Mouse (Mus musculus) testis, postnatal 14 days (tissue): ENCODE measurements at regions not wholly inside any gene's neighbourhood (a gene's known extent, or its start where the extent isn't known, plus 50 kb on each side); places are given as distances from the start of the nearest gene placed in this dataset.

ENCODE experiments used
- DNase-seq: peaks from one replicate; pipeline ENCODE4 v3.0.0; 2021; ENCODE audit warnings: low spot score

GRCm38 (mm10) chr8:89905588-89905987, 442.6 kb downstream of the Tox3 start:
- DNase-seq = no peak

DNA sequence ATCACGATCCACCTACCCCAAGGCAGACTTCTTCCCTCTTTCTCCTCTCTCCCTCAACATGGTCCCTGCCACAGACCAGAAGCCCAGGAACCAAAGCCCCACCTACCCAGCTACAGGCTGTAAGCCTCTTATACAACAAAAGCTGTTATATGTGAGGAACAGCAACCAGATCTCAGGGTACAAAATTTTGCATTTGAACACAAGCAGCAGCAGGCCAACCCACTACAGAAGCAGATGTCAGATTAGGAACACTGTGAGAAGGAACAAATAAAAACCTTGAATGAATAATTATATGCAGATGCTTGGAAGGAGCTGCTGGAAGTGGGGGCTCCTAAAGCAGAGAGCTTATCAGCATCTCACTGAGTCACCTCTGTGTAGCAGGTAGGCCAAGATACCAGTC, 444.8 kb downstream of the Tox3 start:
- DNase-seq = no peak

DNA sequence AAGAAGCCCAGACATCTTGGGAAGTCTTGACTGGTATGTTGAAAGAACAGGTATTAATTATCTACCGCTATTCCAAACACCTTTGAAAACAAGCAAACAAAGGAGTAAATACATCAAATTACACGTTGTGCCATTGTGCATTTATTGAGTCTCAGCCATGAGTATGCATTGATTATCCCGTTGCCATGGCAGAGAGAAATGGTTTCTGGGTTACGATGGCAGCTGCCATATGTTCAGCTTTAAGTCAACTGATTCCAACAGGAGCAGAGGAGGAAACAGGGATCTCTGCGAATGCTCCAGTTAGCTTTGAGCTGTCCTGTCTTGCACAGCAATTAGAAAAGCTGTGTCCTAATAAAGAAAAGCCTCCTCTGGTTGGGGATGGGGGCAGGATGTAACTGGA, 475.4 kb downstream of the Tox3 start:
- DNase-seq = no peak

DNA sequence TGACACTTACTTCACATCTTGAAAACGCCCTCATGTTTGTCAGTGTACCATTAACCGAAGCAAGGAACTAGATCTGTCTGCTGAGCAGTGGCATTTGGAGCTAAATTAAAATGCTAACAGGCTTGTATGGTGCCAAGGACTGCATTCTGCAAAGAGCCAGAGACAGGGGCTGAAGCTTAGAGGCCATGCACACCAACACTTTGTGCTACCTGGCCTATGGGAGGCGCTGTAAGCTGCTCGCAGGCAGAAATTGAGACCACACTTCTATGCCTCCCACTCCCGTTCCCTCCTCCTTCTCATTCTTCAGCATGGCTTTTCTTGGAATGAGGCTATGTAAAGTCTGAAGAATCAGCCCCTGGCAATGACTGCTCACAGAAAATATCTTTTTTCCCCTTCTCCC, 476.2 kb downstream of the Tox3 start:
- DNase-seq = no peak

DNA sequence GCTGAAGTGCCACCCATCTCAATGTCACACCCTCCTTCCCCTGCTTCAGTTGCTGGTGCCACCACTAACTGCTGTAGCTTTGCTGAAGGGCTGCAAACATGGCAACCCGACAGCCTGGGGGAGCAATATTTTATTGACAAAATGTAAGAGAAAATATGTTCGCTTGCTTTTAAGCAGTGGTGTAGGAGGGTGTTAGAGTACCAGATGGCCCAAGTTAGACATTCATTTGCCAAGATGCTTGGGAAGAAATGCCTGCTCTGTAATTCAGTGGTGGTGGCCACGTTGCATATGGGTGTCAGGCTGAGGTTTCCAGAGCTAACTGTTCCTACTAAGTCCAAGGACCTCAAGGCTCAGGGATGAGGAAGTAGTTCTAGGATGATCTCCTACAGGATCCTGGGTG, 488.3 kb downstream of the Tox3 start:
- no peak for DNase-seq

DNA sequence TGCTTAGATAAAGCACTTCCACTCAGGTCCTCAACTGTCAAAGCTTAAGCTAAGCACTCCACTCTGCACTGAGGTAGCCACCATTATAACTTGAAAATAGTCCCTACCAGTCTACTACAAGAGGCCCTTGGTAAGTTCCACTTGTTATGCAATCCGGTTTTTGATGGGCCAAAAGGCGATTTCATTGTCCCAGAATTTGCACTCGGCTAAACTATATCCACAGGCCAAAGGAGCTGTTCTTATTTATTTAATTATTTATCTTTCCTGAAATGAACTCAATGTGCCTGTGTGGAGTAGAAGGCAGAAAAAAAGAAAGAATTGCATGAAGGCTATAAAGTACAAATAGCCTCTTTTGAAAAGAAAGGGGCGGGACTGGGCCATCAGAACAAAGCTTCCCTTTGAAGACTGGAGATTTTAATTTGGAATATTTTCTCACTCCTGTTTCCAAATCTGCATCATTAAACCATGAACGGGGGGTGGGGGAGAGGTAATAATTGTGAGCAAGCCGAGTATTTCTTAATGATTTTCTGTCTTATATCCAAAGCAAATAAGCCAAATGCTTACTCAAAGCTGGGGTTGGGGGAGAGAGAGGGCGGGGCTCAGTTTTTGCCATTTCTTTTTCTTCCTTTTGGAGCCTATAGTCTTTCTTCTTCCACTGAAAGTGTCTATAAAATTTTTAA, 489.3 kb downstream of the Tox3 start:
- no peak for DNase-seq

- no peak for DNase-seq
These were observed 492.6 kb downstream of the Tox3 start for GRCm38 (mm10) chr8:89855556-89855955.

DNA sequence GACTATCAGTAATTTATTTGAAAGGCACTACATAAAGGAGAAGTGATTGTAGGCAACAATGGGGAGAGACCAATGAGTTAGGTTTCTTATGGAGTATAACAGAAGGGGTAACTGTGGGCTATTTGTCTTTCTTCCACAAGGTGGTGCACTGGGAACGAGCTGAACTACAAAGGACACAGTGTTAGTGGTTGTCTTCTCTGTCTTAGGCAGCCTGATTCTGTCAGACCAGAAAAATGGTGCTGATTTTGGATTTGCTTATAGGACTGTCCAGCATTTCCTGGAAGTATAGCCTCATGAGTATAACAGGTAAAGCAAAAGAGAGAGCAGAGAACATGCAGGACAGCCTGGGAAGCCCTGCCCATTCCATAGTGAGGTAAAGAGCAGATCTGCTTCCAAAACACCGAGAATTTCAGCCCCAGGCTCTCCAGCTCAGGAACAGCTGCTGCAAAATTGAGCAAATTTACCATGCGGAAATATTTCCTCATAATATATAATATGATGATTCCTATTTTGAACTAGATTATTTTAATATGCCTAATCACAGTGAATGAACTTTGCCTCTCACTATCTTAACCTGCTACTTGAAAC, 497.8 kb downstream of the Tox3 start:
- no peak for DNase-seq

DNA sequence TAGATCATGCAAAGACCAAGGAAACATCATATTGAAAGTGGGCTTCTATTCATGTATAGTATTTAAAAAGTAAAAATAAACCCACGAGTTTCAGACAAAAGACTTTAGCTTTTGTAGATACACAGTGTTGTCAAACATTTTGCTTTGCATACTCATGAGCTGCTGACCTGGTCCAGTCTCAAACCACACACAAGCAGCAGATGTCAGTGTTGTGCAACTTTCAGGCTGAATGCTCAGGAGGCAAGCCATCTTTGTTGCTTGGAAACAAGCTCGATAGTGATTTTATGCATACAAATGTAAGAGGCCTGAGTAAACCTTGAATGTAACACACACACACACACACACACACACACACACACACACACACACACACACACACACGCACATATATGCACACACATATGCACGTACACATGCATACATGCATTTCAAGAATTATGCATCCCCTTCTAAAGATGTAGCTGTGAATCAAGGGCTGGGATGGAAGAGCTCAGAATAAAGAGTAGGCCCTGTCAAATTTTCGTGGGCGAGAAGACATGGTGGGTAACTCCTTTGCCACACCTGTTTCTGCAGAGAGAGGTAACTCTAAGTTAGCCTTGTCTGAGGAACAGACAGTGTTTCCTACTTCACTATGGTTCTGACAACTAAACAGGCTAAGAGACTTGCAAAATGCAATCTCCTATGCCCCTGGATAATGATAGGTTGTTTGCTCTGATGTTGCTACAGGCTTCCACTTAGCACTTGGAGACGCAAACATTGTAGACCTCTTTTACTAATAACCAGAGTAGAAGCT, 498.5 kb downstream of the Tox3 start:
- no peak for DNase-seq

- no peak for DNase-seq
These were observed 509.6 kb downstream of the Tox3 start for GRCm38 (mm10) chr8:89838494-89838893.

- DNase-seq = no peak
These were observed 514.4 kb downstream of the Tox3 start for GRCm38 (mm10) chr8:89833715-89834114.

- DNase-seq = no peak
These were observed 523.6 kb downstream of the Tox3 start for GRCm38 (mm10) chr8:89824586-89824985.

DNA sequence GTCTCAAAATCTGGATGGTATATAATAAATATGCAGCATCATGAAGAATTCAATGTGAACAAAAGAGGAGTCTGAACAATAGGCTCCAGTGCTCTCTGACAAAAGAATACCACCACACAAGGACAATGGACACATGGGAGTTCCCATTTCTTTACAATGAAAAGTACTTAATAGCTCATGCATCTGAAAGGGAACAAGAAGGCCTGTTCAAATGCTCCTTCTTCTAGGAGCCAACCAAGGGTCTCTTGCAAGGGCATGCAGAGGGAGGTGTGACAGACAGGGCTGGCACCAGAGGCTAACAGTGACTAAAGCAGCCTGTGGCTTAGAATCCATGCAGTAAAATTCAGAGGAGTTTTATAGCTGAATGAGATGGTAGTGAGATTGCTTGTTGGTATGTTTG, 524.5 kb downstream of the Tox3 start:
- no peak for DNase-seq

GRCm38 (mm10) chr8:89812036-89812711, 536.0 kb downstream of the Tox3 start:
- no peak for DNase-seq

DNA sequence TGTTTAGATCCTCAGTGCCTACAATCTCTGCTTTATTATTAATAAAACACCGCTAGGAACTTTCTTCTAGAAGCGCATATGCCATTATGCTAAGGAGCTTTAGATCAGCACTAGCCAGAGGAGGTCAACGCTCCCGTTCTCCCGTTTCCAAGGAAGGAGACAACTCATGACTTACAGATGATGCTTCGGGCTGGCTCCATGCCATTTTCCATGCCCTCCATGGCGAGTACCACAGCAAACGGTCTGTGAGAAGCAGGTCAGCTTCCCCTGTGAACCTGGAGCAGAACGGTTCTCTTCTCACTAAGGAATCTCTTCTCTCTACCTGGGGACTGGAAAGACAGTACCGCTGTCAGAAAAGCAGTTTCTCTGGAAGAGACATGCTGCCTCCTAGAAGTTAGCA, 559.8 kb downstream of the Tox3 start:
- no peak for DNase-seq

- peak; percentile 24 for DNase-seq
These were observed 560.9 kb downstream of the Tox3 start for GRCm38 (mm10) chr8:89787050-89787905.

DNA sequence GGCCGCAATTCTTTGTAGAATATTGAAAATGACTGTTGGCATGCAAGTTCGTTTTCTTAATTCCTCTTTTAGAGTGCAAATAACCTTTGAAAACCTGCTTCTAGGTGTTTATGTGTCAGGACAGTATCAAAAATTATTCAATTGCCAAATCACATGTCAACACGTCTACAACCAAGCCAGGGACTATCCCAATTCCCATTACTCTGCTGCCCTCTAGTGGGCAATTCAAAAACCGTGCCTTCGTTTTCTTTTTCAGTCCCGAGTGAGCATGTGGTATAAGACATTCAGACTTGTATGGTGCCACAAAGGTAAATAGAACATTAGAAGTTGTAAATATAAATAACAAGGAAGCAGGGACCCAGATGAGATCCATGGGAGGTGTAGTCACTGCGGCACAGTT, 563.1 kb downstream of the Tox3 start:
- peak; percentile 24 for DNase-seq

DNA sequence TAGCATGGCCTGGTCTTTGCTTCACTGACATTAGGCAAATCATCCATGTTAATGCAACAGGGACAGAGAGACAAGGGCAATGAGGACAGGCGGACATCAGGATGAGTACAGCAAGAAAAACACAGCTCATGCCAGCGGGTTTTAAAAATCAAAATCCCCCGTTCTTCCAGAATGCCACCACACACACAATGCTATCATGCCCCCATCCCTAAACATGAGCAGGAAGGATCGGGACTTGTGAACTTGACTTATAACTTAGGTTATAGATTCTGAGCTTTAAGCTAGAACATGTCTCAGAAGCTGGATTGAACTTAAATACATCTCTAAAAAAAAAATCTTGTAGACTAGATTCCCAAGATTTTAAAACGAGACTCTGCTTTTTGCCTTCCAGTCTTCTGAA, 564.8 kb downstream of the Tox3 start:
- DNase-seq = no peak

DNA sequence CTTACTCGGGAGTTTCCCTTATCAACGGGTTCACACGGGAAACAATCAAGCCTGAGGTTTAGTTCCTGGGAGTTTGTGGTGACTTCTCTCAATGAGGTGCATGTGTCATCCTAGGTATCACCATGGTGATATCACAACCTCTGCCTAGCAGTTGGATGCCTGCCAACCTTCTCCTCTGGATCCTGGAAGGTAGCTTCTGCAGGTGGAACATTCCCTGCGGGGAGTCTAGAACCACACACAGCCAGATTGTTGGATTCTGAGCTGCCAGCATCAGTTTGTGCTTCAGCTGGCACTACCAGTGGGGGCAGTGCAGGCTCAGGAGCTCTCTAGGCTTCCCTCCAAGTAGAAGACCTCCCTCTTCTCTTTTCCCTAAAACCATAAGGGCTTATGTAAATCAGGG, 581.8 kb downstream of the Tox3 start:
- DNase-seq = no peak

GRCm38 (mm10) chr8:89759531-89759930, 588.6 kb downstream of the Tox3 start:
- no peak for DNase-seq

DNA sequence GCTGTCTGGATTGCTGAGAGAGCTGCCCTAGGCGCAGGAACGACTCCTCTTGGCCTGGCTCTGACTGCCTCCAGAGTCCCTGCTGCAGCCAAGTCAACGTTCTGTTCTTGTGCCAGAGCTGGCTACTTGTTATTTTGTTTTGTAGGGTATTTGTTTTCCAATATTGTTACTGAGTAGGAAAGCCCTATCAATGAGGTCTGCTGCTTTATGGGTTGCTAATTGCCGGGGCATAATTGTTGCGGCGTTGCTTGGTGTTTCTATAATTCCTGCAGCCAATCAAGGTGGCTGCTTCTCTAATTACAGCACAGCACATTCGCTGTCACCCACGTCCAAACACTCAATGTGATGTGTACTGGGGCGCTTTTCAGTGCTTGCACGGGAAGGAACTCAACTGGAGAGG, 589.4 kb downstream of the Tox3 start:
- no peak for DNase-seq

- DNase-seq = no peak
These were observed 592.2 kb downstream of the Tox3 start for GRCm38 (mm10) chr8:89755951-89756350.
